Mouse (Mus musculus): Measurements from ENCODE around the gene Noxo1. TPM values are rescaled to one million over a fixed set of nuclear protein-coding genes. Genes with fewer than 3 reads are reported as not detected.

Noxo1 gene
- polyA plus RNA-seq, 1 experiment from 2014 or later = 1.5 TPM

GRCm38 (mm10) chr17:24689251-24690081 lies 6.6 kb upstream of the Noxo1 start, which contains the start of gene Syngr3:
Syngr3 (minus strand) TSS chr17:24689955.
- H3K4me3 ChIP-seq (ENCODE audit: low read depth, low read length) = peak within 1 kb of the TSS; percentile 47
- WGBS = under 1% methylated on average over 44 of the region's 55 CpGs
- H3K4me1 ChIP-seq (ENCODE audit: control insufficient read depth, insufficient read depth, low read length) = peaks cover 8% of the 10 kb centered on the region; the same call in 1 of the 2 replicates
- H3K27me3 ChIP-seq (ENCODE audit: control insufficient read depth, insufficient read depth, low read length) = peaks cover 32% of the 10 kb centered on the region
- ATAC-seq (ENCODE audit: insufficient read depth, low FRiP score, low TSS enrichment) (0 out of 2 replicates have a peak, but pooled peaks have one; percentile 42), DNase-seq (ENCODE audit: low spot score) (peak; percentile 60)
- peak within 1 kb of the TSS; percentile 65 for H3K4me2 ChIP-seq (ENCODE audit: low read depth)
- no peaks in the 10 kb centered on the region; the same call in 1 of the 2 replicates for H3K36me3 ChIP-seq (ENCODE audit: control insufficient read depth, insufficient read depth, low read length)
- no peak within 1 kb of the TSS for H3K27ac ChIP-seq (ENCODE audit: low read depth, low read length)
- no peaks in the 10 kb centered on the region for H3K9me3 ChIP-seq (ENCODE audit: control insufficient read depth, low read length)
- H3K9ac ChIP-seq (ENCODE audit: low read length) = peak within 1 kb of the TSS; percentile 57

- Histone ChIP-seq H3K4me3 (ENCODE audit: low read depth, low read length) (no peak overlapping the region), H3K4me1 (ENCODE audit: control insufficient read depth, insufficient read depth, low read length) (peaks cover 15% of the 10 kb centered on the region), H3K27me3 (ENCODE audit: control insufficient read depth, insufficient read depth, low read length) (peaks cover 28% of the 10 kb centered on the region), H3K9me3 (ENCODE audit: control insufficient read depth, low read length) (no peaks in the 10 kb centered on the region), H3K27ac (ENCODE audit: low read depth, low read length) (no peak overlapping the region), H3K4me2 (ENCODE audit: low read depth) (no peak overlapping the region), H3K9ac (ENCODE audit: low read length) (no peak overlapping the region), H3K36me3 (ENCODE audit: control insufficient read depth, insufficient read depth, low read length) (no peaks in the 10 kb centered on the region; the same call in 1 of the 2 replicates)
- no peak for ATAC-seq (ENCODE audit: insufficient read depth, low FRiP score, low TSS enrichment)
- 87% methylated on average over 5 of the region's 5 CpGs for WGBS
- no peak for DNase-seq (ENCODE audit: low spot score)
Measured at GRCm38 (mm10) chr17:24692385-24692784, 3.6 kb upstream of the Noxo1 start.

GRCm38 (mm10) chr17:24695326-24696010 lies 566 bp upstream of the Noxo1 start:
- peak overlapping the region; percentile 85 for H3K4me3 ChIP-seq (ENCODE audit: low read depth, low read length)
- H3K9me3 ChIP-seq (ENCODE audit: control insufficient read depth, low read length) = no peaks in the 10 kb centered on the region
- peaks cover 4% of the 10 kb centered on the region for H3K27me3 ChIP-seq (ENCODE audit: control insufficient read depth, insufficient read depth, low read length)
- peak overlapping the region; percentile 47 for H3K27ac ChIP-seq (ENCODE audit: low read depth, low read length)
- peaks cover 13% of the 10 kb centered on the region for H3K4me1 ChIP-seq (ENCODE audit: control insufficient read depth, insufficient read depth, low read length)
- H3K4me2 ChIP-seq (ENCODE audit: low read depth) = peak overlapping the region; percentile 68
- peak overlapping the region; percentile 87 for H3K9ac ChIP-seq (ENCODE audit: low read length)
- peak; percentile 60 for ATAC-seq (ENCODE audit: insufficient read depth, low FRiP score, low TSS enrichment)
- WGBS = 9% methylated on average over 40 of the region's 51 CpGs
- H3K36me3 ChIP-seq (ENCODE audit: control insufficient read depth, insufficient read depth, low read length) = peaks cover 6% of the 10 kb centered on the region
- DNase-seq (ENCODE audit: low spot score) = no peak

- Histone ChIP-seq H3K27ac (ENCODE audit: low read depth, low read length) (no peak overlapping the region), H3K27me3 (ENCODE audit: control insufficient read depth, insufficient read depth, low read length) (no peaks in the 10 kb centered on the region), H3K9ac (ENCODE audit: low read length) (no peak overlapping the region), H3K9me3 (ENCODE audit: control insufficient read depth, low read length) (no peaks in the 10 kb centered on the region), H3K4me2 (ENCODE audit: low read depth) (no peak overlapping the region), H3K4me3 (ENCODE audit: low read depth, low read length) (no peak overlapping the region), H3K4me1 (ENCODE audit: control insufficient read depth, insufficient read depth, low read length) (peaks cover 13% of the 10 kb centered on the region), H3K36me3 (ENCODE audit: control insufficient read depth, insufficient read depth, low read length) (peaks cover 21% of the 10 kb centered on the region)
- ATAC-seq (ENCODE audit: insufficient read depth, low FRiP score, low TSS enrichment) (no peak), DNase-seq (ENCODE audit: low spot score) (no peak)
- 19% methylated on average over 5 of the region's 5 CpGs for WGBS
Measured at GRCm38 (mm10) chr17:24697985-24698384, 2.0 kb downstream of the Noxo1 start.

GRCm38 (mm10) chr17:24698715-24699114 lies 2.7 kb downstream of the Noxo1 start:
- Histone ChIP-seq H3K36me3 (ENCODE audit: control insufficient read depth, insufficient read depth, low read length) (peaks cover 21% of the 10 kb centered on the region), H3K4me1 (ENCODE audit: control insufficient read depth, insufficient read depth, low read length) (peaks cover 13% of the 10 kb centered on the region), H3K9me3 (ENCODE audit: control insufficient read depth, low read length) (no peaks in the 10 kb centered on the region), H3K9ac (ENCODE audit: low read length) (no peak overlapping the region), H3K27ac (ENCODE audit: low read depth, low read length) (no peak overlapping the region), H3K27me3 (ENCODE audit: control insufficient read depth, insufficient read depth, low read length) (no peaks in the 10 kb centered on the region), H3K4me2 (ENCODE audit: low read depth) (no peak overlapping the region), H3K4me3 (ENCODE audit: low read depth, low read length) (no peak overlapping the region)
- DNase-seq (ENCODE audit: low spot score) (no peak), ATAC-seq (ENCODE audit: insufficient read depth, low FRiP score, low TSS enrichment) (no peak)
- WGBS = 69% methylated on average over 9 of the region's 9 CpGs

GRCm38 (mm10) chr17:24699473-24699872 lies 3.4 kb downstream of the Noxo1 start:
- H3K27me3 ChIP-seq (ENCODE audit: control insufficient read depth, insufficient read depth, low read length) = no peaks in the 10 kb centered on the region
- no peaks in the 10 kb centered on the region for H3K9me3 ChIP-seq (ENCODE audit: control insufficient read depth, low read length)
- peaks cover 13% of the 10 kb centered on the region for H3K4me1 ChIP-seq (ENCODE audit: control insufficient read depth, insufficient read depth, low read length)
- no peak overlapping the region for H3K27ac ChIP-seq (ENCODE audit: low read depth, low read length)
- 79% methylated on average over 2 of the region's 2 CpGs for WGBS
- no peak for ATAC-seq (ENCODE audit: insufficient read depth, low FRiP score, low TSS enrichment)
- no peak for DNase-seq (ENCODE audit: low spot score)
- no peak overlapping the region for H3K9ac ChIP-seq (ENCODE audit: low read length)
- no peak overlapping the region for H3K4me2 ChIP-seq (ENCODE audit: low read depth)
- H3K4me3 ChIP-seq (ENCODE audit: low read depth, low read length) = no peak overlapping the region
- peaks cover 21% of the 10 kb centered on the region for H3K36me3 ChIP-seq (ENCODE audit: control insufficient read depth, insufficient read depth, low read length)

- Histone ChIP-seq H3K4me3 (ENCODE audit: low read depth, low read length) (no peak overlapping the region), H3K36me3 (ENCODE audit: control insufficient read depth, insufficient read depth, low read length) (peaks cover 27% of the 10 kb centered on the region), H3K9ac (ENCODE audit: low read length) (no peak overlapping the region), H3K27ac (ENCODE audit: low read depth, low read length) (no peak overlapping the region), H3K4me1 (ENCODE audit: control insufficient read depth, insufficient read depth, low read length) (peaks cover 9% of the 10 kb centered on the region; the same call in 1 of the 2 replicates), H3K27me3 (ENCODE audit: control insufficient read depth, insufficient read depth, low read length) (no peaks in the 10 kb centered on the region), H3K9me3 (ENCODE audit: control insufficient read depth, low read length) (no peaks in the 10 kb centered on the region), H3K4me2 (ENCODE audit: low read depth) (no peak overlapping the region)
- ATAC-seq (ENCODE audit: insufficient read depth, low FRiP score, low TSS enrichment) (no peak), DNase-seq (ENCODE audit: low spot score) (no peak)
- 88% methylated on average over 9 of the region's 9 CpGs for WGBS
Measured at GRCm38 (mm10) chr17:24701251-24701650, 5.2 kb downstream of the Noxo1 start.

- H3K27ac ChIP-seq (ENCODE audit: low read depth, low read length) = no peak overlapping the region
- DNase-seq (ENCODE audit: low spot score) (no peak), ATAC-seq (ENCODE audit: insufficient read depth, low FRiP score, low TSS enrichment) (no peak)
- no peak overlapping the region for H3K4me2 ChIP-seq (ENCODE audit: low read depth)
- H3K4me3 ChIP-seq (ENCODE audit: low read depth, low read length) = no peak overlapping the region
- WGBS = 93% methylated on average over 3 of the region's 3 CpGs
- no peaks in the 10 kb centered on the region for H3K9me3 ChIP-seq (ENCODE audit: control insufficient read depth, low read length)
- H3K4me1 ChIP-seq (ENCODE audit: control insufficient read depth, insufficient read depth, low read length) = 0 out of 2 replicates have a peak, but pooled peaks cover 3% of the 10 kb centered on the region
- H3K9ac ChIP-seq (ENCODE audit: low read length) = no peak overlapping the region
- H3K27me3 ChIP-seq (ENCODE audit: control insufficient read depth, insufficient read depth, low read length) = no peaks in the 10 kb centered on the region
- peaks cover 18% of the 10 kb centered on the region for H3K36me3 ChIP-seq (ENCODE audit: control insufficient read depth, insufficient read depth, low read length)
Measured at GRCm38 (mm10) chr17:24705821-24706220, 9.8 kb downstream of the Noxo1 start.
